Mouse (Mus musculus) CH12.LX (cell line): ENCODE results near the gene Pde4b.

ENCODE experiments used
- BHLHE40 ChIP-seq: IDR thresholded peaks from 2 replicates; pipeline ENCODE4 v1.6.1; 2011; ENCODE audit warnings: mild to moderate bottlenecking, low read depth, low read length, improper control_type of control experiment
- CTCF ChIP-seq, 2 experiments: IDR thresholded peaks in 1 of 2; conservative IDR thresholded peaks in 1 of 2; 2 replicates each; pipeline ENCODE4 v1.5.1; 2011 to 2012; ENCODE audit warnings: low read depth in 2 of 2, low read length in 2 of 2, improper control_type of control experiment in 1 of 2, inconsistent platforms in 1 of 2, mild to moderate bottlenecking in 1 of 2, moderate library complexity in 1 of 2
- EP300 ChIP-seq: IDR thresholded peaks from 2 replicates; pipeline ENCODE4 v1.6.1; 2011; ENCODE audit warnings: low read length, improper control_type of control experiment
- KAT2A ChIP-seq: IDR thresholded peaks from 2 replicates; pipeline ENCODE4 v1.6.1; 2012; ENCODE audit warnings: low read length, improper control_type of control experiment, inconsistent platforms; ENCODE audit not compliant: insufficient replicate concordance
- MAFK ChIP-seq: IDR thresholded peaks from 2 replicates; pipeline ENCODE4 v1.6.1; 2011; ENCODE audit warnings: low read length, improper control_type of control experiment; ENCODE audit not compliant: insufficient replicate concordance
- MEF2A ChIP-seq: IDR thresholded peaks from 2 replicates; pipeline ENCODE4 v1.6.1; 2014; ENCODE audit warnings: low read depth, mild to moderate bottlenecking, inconsistent platforms, low read length, improper control_type of control experiment, borderline replicate concordance
- NELFE ChIP-seq: IDR thresholded peaks from 2 replicates; pipeline ENCODE4 v1.6.1; 2011; ENCODE audit warnings: low read depth, low read length, improper control_type of control experiment
- POLR2A ChIP-seq: IDR thresholded peaks from 2 replicates; pipeline ENCODE4 v1.6.1; 2011; ENCODE audit warnings: low read depth, mild to moderate bottlenecking, improper control_type of control experiment, low read length
- RAD21 ChIP-seq: IDR thresholded peaks from 2 replicates; pipeline ENCODE4 v1.6.1; 2011; ENCODE audit warnings: low read depth, mild to moderate bottlenecking, low read length, improper control_type of control experiment, moderate library complexity
- RCOR1 ChIP-seq: conservative IDR thresholded peaks from 2 replicates; pipeline ENCODE4 v1.6.1; 2012; ENCODE audit warnings: low read depth, mild to moderate bottlenecking, inconsistent platforms, low read length, improper control_type of control experiment
- SIN3A ChIP-seq: IDR thresholded peaks from 2 replicates; pipeline ENCODE4 v1.6.1; 2012; ENCODE audit warnings: low read length, improper control_type of control experiment, inconsistent platforms
- TBP ChIP-seq: conservative IDR thresholded peaks from 2 replicates; pipeline ENCODE4 v1.6.1; 2011; ENCODE audit warnings: low read depth, low read length, improper control_type of control experiment
- UBTF ChIP-seq: IDR thresholded peaks from 2 replicates; pipeline ENCODE4 v1.6.1; 2012; ENCODE audit warnings: low read depth, mild to moderate bottlenecking, inconsistent platforms, low read length, improper control_type of control experiment, moderate library complexity
- ZC3H11A ChIP-seq: IDR thresholded peaks from 2 replicates; pipeline ENCODE4 v1.6.1; 2012; ENCODE audit warnings: low read depth, mild to moderate bottlenecking, inconsistent platforms, low read length, improper control_type of control experiment

DNA sequence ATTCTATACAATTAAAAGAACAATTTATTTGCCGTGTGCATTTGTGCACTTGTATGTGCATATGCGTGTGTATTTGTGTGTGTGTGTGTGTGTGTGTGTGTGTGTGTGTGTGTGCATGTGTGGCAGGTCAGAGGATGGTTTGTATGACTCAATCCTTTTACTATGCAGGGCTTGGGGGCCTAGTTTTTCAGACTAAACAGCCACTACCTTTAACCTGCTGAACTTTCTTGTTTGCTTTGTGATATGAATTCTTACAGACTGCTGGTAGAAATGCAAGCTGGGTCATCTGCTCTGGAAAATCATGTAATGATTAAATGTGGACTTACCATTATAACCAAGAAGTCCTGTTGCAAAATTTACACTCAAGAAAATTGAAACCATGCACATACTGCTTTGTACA, 18.0 kb upstream of the Pde4b start:
- no peak for TF ChIP-seq BHLHE40
- TF ChIP-seq KAT2A = no peak
- no peak for TF ChIP-seq CTCF (conservative IDR thresholded peaks at IDR 0.05 in 1 of 2, IDR thresholded peaks at IDR 0.05 in 1 of 2; ENCODE audit: low read depth in 2 of 2, low read length in 2 of 2)
- TF ChIP-seq MEF2A = no peak
- no peak for TF ChIP-seq POLR2A
- TF ChIP-seq ZC3H11A = no peak
- no peak for TF ChIP-seq MAFK
- no peak for TF ChIP-seq UBTF
- no peak for TF ChIP-seq RCOR1
- TF ChIP-seq EP300 = no peak
- TF ChIP-seq SIN3A = no peak
- no peak for TF ChIP-seq NELFE
- TF ChIP-seq TBP = no peak
- no peak for TF ChIP-seq RAD21
